Mouse (Mus musculus) hematopoietic stem cell, adult 5-6 weeks (primary cell): Measurements from ENCODE around the gene Vtn. TPM values are rescaled to one million over a fixed set of nuclear protein-coding genes. Genes with fewer than 3 reads are reported as not detected.

Experiments
- ATAC-seq, 2 experiments: fragments of 125-278 bp in 1 of 2; replicated peaks in 1 of 2; 2 replicates each; pipeline ENCODE4 v1.8.0; 2016 to 2017; ENCODE audit warnings: inconsistent platforms in 2 of 2, mild to moderate bottlenecking in 2 of 2, moderate number of reproducible peaks in 2 of 2, low read depth in 1 of 2, moderate TSS enrichment in 1 of 2; ENCODE audit not compliant: low FRiP score in 2 of 2, poor library complexity in 2 of 2, severe bottlenecking in 2 of 2, insufficient read depth in 1 of 2, low TSS enrichment in 1 of 2
- total RNA-seq: library from RNA; stranded (forward); fragments of 172-1452, 232-1000 nt; gene quantifications from 2 replicates; pipeline ENCODE4 v1.2.3, GENCODE M21; 2017

Gene Vtn
- total RNA-seq, 1 experiment from 2014 or later, result not detected

DNA sequence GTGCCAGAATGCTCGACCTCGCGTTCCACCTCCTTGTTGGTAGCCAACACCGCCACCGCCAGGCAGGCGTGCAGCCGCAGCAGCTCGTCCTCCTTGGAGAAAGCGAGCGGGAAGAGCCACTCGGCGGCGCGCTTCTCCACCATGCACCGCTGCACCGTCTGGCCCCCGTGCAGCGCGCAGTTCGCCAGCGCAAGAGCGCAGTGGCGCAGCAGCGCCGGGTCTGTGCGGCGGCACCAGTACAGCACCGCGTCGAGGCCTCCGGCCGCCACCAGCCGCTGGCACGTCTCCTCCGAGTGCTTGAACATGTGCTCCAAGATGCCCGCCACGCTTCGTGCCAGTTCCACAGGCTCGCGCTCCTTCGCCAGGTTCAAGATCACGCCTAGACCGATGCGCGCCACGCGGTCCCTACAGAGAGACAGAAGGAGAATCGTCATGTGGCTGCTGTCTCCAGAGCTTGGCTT is 8.1 kb upstream of the Vtn start:
- peak in 1 of 2 experiments; percentile 32; a peak in 1 of 4 replicates for ATAC-seq

DNA sequence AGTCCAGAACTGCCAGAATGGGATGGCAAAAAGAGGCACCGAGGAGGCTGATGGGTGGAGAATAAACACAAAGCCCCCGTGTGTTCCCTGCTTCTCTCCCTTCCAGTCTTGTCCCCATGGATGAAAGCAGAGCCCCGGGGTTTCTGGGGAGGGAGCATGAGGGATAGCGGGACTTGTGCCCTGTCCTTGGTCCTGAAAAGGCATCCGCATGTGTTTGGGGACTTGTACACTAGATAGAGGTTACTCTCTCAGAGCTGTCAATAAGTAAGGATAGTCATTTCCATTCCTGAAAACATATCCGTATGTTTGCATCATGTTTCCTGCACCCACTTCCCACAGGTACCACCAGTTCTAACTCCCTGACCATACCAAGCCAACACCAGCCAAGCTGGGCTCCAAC is 3.0 kb upstream of the Vtn start:
- no peak for ATAC-seq

- ATAC-seq, result no peak
These were observed 1.8 kb upstream of the Vtn start for GRCm38 (mm10) chr11:78497071-78497541.

DNA sequence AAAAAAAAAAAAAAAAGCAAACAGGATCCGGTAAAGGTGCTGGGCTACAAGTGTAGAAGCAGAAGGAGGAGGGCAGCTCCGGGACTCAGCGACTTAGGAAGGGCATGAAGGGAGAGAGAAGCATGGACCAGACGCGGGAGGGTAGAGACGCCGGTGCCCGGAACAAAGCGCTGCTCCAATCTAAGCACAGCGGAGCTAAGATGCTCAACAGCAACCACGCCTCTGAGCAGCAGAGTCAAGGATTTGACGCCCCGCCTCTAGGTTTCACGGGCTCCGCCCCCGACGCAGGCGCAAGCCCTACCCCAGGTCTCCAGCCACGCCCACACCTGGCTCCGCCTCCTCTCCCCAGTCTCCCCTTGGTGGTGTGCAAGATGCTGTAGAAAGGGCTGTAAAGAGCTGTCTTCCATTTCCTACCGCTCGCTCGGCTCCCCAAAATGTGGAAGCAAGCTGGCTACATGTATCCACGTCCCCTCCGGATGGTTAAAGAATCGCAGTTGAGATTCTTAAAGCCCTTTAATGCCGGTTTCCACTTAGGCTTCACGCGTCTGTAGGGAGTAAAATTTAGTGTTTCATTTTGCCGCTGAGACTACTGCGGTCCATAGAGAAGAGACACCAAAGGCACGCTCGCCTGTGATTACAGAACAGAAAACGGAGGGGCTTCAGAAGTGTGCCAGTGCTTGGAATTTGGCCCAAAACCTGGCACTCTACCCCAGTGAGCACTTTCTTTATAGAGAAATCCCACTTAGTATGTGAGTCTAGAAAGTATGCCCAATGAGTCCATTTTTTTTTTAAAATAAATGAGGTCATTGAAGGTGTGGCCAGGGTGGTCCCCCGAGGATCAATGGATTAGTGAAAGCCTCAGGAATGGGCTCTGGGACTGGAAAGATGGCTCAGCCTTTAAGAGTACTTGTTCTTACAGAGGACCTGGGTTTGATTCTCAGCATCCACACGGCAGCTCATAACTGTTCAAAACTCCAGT is 1.1 kb upstream of the Vtn start, which contains the start of gene Sarm1:
Sarm1 (minus strand) TSS at position 211 of the 979 bp plus-strand sequence.
- peak; percentile 96 to 98 for ATAC-seq

DNA sequence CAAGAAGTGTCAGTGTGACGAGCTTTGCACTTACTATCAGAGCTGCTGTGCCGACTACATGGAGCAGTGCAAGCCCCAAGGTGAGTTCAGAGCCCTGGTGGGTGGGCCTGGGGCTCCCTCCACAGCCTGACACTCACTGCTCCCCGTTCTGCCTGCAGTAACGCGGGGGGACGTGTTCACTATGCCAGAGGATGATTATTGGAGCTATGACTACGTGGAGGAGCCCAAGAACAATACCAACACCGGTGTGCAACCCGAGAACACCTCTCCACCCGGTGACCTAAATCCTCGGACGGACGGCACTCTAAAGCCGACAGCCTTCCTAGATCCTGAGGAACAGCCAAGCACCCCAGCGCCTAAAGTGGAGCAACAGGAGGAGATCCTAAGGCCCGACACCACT is 652 bp downstream of the Vtn start:
- ATAC-seq, result no peak

DNA sequence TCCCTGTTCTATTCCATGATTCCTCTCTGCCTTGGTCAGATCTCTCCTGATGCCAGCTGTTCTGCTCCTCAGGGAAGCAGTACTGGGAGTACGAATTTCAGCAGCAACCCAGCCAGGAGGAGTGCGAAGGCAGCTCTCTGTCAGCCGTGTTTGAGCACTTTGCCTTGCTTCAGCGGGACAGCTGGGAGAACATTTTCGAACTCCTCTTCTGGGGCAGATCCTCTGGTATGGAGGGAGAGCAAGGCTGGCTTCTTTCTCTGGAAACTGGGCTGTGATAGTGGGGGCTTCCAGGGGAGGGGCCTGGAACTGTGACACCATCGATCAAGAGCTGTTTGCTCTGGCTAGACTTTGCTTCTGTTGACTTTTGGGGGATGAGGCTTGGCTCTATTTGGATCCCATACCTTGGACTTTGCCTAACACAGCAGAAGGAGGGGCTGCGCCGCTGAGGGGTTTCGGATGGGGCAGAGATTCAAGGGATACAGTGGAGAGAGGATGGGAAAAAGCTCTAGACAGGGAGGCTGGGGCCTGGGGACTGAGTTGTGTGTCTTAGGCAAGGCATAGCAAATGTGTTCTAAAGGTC is 1.8 kb downstream of the Vtn start:
- ATAC-seq, result no peak

- ATAC-seq, result no peak
These were observed 2.6 kb downstream of the Vtn start for GRCm38 (mm10) chr11:78501529-78501928.

DNA sequence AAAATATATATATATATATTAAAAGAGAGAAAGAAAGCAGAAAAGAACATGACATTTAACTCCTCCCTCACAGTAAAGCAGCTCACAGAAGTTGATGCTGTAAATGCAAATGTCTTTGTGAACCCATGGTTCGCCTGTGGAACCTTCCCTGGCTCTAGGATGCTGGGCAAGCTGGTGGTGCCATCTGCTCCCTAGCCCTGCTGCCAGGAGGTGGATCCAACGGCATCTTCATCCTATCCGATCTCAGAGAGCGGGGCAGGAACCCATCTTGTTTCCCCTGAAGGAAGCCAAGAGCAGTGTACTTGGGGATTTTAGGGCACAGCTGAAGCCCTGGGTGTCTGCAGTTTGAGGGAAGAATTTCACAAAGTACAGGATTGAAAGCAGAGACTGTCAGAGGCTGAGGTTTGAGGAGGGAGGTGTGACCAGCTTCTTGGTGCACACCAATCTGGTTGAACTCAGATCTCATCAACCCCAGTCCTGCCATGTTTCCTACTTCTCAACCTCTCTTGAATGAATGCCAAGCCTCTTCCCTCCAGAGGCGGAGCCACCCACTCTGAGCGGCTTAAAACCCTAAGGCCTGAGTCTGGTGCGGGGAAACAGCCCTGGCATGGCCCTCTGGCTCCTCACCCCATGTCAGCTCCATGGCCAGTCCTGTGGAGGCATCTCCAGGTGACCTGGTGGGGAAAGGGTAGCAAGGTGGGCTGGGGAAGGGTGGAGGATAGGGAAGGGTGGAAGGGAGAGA is 4.2 kb downstream of the Vtn start, which contains the start of gene Sebox:
Sebox (plus strand) TSS at position 539 of the 742 bp plus-strand sequence.
- 0 out of 4 replicates have a peak, but pooled peaks of 1 of the 2 experiments have one; percentile 17 for ATAC-seq

DNA sequence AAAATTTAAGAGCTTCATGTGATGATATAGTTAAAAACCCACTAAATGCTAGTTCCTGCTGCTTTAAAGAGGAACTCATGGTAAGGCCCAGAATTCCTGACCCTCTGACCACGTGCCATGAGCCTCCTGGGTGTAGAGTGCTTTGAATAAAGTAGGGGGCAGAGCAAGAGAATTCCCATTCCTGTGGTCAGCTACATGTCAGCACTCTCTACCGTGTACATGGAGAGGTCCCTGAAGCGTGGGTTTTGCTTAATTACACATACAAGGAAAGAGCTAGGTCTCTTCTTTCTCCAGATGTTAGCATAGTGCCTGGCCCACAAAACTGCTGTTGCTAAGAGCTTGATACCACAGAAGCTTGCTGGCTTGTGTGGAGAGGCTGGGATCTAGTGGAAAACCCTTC is 6.5 kb downstream of the Vtn start:
- no peak for ATAC-seq

- ATAC-seq, result no peak
These were observed 10.3 kb downstream of the Vtn start for GRCm38 (mm10) chr11:78509148-78509547.

- peak; percentile 93 to 95 for ATAC-seq
These were observed 13.4 kb downstream of the Vtn start, which contains the start of the genes Tmem199 and Poldip2 for GRCm38 (mm10) chr11:78512025-78512957. Gene Tmem199, minus strand, starts transcription at chr11:78512172. Gene Poldip2, plus strand, starts transcription at chr11:78512193.

GRCm38 (mm10) chr11:78513106-78513790 is 14.4 kb downstream of the Vtn start:
- ATAC-seq, result no peak

- ATAC-seq, result no peak
These were observed 16.8 kb downstream of the Vtn start for GRCm38 (mm10) chr11:78515549-78516325.

- ATAC-seq, result no peak
These were observed 20.0 kb downstream of the Vtn start for GRCm38 (mm10) chr11:78518931-78519330.

DNA sequence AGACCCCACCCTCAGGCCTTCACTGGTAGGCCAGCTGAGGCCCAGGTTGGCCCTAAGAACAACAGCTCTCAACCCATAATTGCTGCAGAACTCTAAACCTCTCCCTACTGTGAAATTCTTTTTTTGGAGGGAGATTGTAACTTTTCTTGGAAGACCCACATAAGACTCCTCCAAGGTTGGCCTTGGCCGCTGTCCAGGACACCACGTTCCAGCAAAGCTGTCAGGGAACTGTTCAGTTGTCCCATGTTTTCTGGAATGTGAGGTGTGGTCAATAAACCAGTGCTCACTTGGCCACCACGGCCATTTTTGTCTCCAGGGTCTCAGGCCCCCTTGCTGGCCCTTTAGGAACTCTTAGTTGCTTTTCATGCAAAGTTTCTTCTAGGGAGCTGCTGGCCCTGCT is 23.0 kb downstream of the Vtn start:
- no peak for ATAC-seq
